Mouse (Mus musculus) midbrain, embryonic 15.5 days (tissue): ENCODE measurements around the gene Fdxr. TPM values are rescaled to one million over a fixed set of nuclear protein-coding genes. Genes with fewer than 3 reads are reported as not detected.

Experiments
- microRNA-seq: library from miRNA; unstranded; fragments of <30 nt; microRNA quantifications from one replicate; pipeline ENCODE4, GENCODE M21; 2016
- polyA plus RNA-seq: library from polyadenylated mRNA; unstranded; fragments of >200 nt; fragmentation: Nextera tagmentation; extraction: Ambion mirVana; gene quantifications from 2 replicates; pipeline ENCODE4 v1.2.1, GENCODE M21; 2015

Gene Fdxr
- polyA plus RNA-seq, 1 experiment from 2014 or later, result 22.1 TPM

Small RNA genes within 50 kb of the gene (microRNA-seq; reads per million reads assigned to microRNA genes)
- gene Gm25837, result not detected

Other genes starting within 250 kb of the Fdxr start
- not detected in 2 replicates for gene Cd300ld5, start 239.3 kb downstream of the Fdxr start, polyA plus RNA-seq
- gene Cd300ld3, start 228.6 kb downstream of the Fdxr start, polyA plus RNA-seq, result not detected in 2 replicates
- not detected in 2 replicates for gene Cd300e, start 214.9 kb downstream of the Fdxr start, polyA plus RNA-seq
- gene Rab37, start 185.6 kb downstream of the Fdxr start, polyA plus RNA-seq, result 0.49 and 1.1 TPM in 2 replicates
- 0.20 and 0.27 TPM in 2 replicates for gene Cd300lf, start 143.1 kb downstream of the Fdxr start, polyA plus RNA-seq
- 46.4 and 54.6 TPM in 2 replicates for gene Slc9a3r1, start 113.7 kb downstream of the Fdxr start, polyA plus RNA-seq
- gene Tmem104, start 89.6 kb downstream of the Fdxr start, polyA plus RNA-seq, result 12.6 and 15.3 TPM in 2 replicates
- gene Nat9, start 89.2 kb downstream of the Fdxr start, polyA plus RNA-seq, result 22.5 and 25.5 TPM in 2 replicates
- 0.21 and 0.26 TPM in 2 replicates for gene Grin2c, start 9.8 kb downstream of the Fdxr start, polyA plus RNA-seq
- 0.96 and 1.0 TPM in 2 replicates for gene Fads6, start 20.6 kb upstream of the Fdxr start, polyA plus RNA-seq
- 0.17 TPM in 1 of 2 replicates, not detected in the other for gene Otop2, start 30.1 kb upstream of the Fdxr start, polyA plus RNA-seq
- 0.09 and 0.18 TPM in 2 replicates for gene Ush1g, start 45.0 kb upstream of the Fdxr start, polyA plus RNA-seq
- gene Otop3, start 57.7 kb upstream of the Fdxr start, polyA plus RNA-seq, result 0.75 and 0.90 TPM in 2 replicates
- 67.0 and 67.2 TPM in 2 replicates for gene Hid1, start 90.7 kb upstream of the Fdxr start, polyA plus RNA-seq
- gene Cdr2l, start 104.9 kb upstream of the Fdxr start, polyA plus RNA-seq, result 26.9 and 27.3 TPM in 2 replicates
- gene Mrpl58, start 126.7 kb upstream of the Fdxr start, polyA plus RNA-seq, result 182 and 191 TPM in 2 replicates
- gene Atp5h, start 142.9 kb upstream of the Fdxr start, polyA plus RNA-seq, result 782 and 789 TPM in 2 replicates
- 32.3 and 34.8 TPM in 2 replicates for gene Kctd2, start 143.1 kb upstream of the Fdxr start, polyA plus RNA-seq
- not detected in 2 replicates for gene Trim80, start 163.5 kb upstream of the Fdxr start, polyA plus RNA-seq
- gene Slc16a5, start 185.4 kb upstream of the Fdxr start, polyA plus RNA-seq, result 0.09 and 0.42 TPM in 2 replicates
- gene Armc7, start 198.6 kb upstream of the Fdxr start, polyA plus RNA-seq, result 20.6 and 20.9 TPM in 2 replicates
- 98.4 and 108 TPM in 2 replicates for gene Nt5c, start 214.8 kb upstream of the Fdxr start, polyA plus RNA-seq
- gene Jpt1, start 237.3 kb upstream of the Fdxr start, polyA plus RNA-seq, result 1,600 and 1,616 TPM in 2 replicates